Mouse (Mus musculus) left cerebral cortex, adult 9 months (tissue): ENCODE results near the gene Gm13276.
"Not testable (repeated sequence)": the region's sequence is repeated elsewhere in the genome, so short reads cannot be mapped to it uniquely, and the experiment has no call there.

Experiments used
- DNase-seq, 2 experiments: peaks; one replicate each; pipeline ENCODE4 v3.0.0; 2022; ENCODE audit warnings: low spot score in 2 of 2

Gene Gm13276

DNA sequence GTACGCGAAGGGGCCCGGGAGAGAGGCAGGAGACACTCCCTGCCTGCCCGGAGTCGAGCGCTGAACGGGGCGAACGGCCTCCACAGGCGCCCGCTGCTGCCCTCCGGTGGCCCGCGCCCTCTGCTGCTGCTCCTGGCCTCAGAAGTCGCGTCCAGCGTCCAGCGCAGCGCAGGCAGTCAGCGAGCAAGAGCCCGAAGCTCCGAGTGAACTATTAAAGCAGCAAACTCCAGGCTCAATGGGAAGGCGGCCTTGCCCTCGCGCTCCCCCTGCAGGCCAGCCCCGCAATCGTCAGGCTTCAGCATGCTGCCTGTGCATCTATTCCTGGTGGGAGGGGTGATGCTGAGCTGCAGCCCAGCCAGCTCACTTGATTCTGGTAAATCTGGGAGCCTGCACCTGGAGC is at the start of gene Gm13276:
TSS of gene Gm13276 (plus strand) at position 301 of the 400 bp plus-strand sequence.
- not testable (repeated sequence) for DNase-seq

DNA sequence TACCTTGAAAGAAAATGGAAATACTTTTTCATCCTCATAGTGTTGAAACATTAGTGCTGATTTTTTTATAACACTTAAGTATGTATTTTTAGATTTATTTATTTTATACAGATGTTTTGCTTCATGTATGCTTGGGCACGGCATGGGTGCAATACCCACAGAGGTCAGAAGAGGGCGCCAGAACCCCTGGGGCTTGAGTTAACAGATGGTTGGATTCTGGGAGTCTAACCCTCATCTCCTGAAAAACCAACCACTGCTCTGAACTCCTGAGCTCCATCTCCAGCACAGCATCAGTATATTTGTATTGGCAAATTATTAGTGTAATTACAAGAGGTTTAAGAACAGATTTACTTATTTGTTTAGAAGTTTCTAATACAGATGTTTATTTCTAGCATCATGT is 47.0 kb upstream of the Gm13276 start:
- peak in 1 of 2 experiments; percentile 62 for DNase-seq

DNA sequence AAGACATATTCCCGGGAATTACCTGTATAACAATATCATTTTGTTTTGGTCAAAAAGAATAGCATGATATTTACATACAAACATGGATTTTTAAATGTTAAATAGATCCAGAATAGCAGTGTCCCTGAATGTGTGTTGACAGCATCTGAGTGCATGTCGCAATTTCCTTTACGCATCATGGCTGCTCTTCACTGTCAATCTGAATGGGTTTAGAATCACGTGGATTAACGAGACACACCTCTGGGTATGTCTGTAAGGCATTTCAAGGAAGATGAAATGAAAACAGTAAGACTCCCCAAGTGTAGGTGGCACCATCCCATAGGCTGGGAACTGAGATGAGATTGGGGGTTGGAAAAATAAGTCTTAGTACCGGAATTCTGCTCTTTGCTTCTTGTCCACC is 46.5 kb upstream of the Gm13276 start:
- DNase-seq, result no peak

DNA sequence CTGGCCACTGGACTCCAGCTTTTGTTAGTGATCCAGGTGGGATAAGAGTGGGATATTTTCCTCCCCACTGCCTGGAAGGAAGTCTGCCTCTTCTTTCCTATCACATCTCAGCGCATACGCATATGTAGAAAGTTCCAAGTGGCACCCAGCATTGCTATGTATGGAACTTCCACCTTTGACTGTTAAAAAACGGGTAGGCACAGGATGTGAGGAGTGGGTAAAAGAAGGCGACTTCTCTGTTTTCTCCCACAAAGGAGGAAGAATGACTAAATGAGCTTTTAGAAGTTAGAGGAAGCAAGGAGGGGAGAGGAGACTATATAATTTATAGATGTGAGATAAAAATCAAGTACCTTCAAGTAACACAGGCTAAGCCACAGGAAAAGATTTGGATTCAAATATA is 44.1 kb upstream of the Gm13276 start:
- no peak for DNase-seq

DNA sequence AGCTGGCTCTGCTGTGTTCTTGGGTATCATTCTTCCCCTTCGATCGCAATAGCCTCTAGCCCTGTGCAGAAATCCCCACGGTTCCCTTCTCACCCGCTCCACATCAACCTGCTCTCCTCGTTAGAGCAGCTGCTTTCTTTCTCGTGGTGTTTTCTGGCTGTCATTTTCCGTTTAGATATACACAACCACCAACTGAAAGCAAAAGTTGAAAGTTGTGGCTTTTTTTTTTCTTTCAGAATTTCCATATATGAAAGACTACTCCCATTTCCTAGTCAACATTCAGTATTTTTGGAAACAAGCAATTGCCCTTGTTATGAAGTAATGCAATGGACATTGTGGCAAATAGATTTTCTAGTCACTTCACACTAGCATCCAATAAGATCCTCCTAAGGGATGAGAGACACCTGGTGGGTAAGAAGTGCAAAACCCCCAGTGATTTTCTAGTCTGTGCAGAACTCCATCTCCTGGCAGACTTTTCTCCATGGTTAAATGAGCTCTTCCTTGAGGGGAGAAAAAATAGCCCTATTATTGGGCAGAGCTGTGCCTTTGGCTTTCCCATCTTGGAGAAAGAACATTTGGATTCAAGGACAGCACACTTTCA is 42.6 kb upstream of the Gm13276 start:
- DNase-seq, result no peak

DNA sequence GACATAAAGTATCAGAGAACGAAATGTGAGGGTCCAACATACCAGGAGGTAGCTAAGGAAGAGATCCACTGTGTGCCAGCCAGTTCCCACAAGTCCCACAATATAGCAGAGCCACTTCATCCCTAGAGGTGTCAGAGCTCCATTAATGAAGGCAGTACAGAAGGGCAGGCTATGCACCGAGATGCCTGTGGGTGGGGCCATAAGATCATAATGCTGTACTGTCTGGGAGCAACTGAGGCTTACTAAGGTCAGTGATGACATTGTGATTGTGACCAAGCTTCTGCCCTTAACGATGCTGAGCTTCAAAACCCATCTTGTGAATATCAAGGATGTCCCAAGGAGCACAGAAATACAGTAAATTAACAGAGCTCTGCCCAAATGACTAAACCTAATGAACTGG is 41.3 kb upstream of the Gm13276 start:
- DNase-seq, result no peak

DNA sequence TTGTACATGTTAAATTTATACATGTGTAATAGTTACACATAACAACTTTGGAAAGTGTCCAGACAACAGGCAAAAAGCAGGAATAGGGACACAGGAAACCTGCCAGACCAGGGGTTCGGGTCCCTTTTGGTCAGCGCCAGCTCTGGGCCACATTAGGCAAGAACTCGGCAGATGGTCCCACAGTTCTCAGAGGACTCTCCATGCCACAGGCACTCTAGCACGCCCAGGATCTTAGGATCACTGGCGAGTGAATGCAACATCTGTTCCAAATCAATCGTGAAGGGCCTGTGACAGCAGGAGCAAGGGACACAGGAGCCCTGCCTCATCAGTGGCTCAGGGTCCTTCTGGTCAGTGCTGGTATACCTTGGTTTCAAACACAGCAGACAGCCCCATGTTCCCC is 35.6 kb upstream of the Gm13276 start:
- no peak for DNase-seq

DNA sequence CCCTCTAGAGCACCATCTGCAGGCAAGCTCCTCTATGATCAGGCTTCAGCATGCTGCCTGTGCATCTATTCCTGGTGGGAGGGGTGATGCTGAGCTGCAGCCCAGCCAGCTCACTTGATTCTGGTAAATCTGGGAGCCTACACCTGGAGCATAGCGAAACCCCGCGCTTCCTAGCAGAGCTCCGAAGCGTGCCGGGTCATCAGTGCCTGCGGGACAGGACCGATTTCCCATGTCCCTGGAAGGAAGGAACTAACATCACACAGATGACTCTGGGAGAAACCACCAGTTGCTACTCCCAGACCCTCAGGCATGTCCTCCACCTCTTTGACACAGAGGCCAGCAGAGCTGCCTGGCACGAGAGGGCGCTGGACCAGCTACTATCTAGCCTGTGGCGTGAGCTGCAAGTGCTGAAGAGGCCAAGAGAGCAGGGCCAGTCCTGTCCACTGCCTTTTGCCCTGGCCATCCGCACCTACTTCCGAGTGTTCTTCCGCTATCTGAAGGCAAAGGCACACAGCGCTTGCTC is 30.6 kb upstream of the Gm13276 start, which contains the start of gene Gm13271:
TSS of gene Gm13271 (plus strand) at position 51 of the 523 bp plus-strand sequence.
- DNase-seq, result peak; percentile 72 to 76

DNA sequence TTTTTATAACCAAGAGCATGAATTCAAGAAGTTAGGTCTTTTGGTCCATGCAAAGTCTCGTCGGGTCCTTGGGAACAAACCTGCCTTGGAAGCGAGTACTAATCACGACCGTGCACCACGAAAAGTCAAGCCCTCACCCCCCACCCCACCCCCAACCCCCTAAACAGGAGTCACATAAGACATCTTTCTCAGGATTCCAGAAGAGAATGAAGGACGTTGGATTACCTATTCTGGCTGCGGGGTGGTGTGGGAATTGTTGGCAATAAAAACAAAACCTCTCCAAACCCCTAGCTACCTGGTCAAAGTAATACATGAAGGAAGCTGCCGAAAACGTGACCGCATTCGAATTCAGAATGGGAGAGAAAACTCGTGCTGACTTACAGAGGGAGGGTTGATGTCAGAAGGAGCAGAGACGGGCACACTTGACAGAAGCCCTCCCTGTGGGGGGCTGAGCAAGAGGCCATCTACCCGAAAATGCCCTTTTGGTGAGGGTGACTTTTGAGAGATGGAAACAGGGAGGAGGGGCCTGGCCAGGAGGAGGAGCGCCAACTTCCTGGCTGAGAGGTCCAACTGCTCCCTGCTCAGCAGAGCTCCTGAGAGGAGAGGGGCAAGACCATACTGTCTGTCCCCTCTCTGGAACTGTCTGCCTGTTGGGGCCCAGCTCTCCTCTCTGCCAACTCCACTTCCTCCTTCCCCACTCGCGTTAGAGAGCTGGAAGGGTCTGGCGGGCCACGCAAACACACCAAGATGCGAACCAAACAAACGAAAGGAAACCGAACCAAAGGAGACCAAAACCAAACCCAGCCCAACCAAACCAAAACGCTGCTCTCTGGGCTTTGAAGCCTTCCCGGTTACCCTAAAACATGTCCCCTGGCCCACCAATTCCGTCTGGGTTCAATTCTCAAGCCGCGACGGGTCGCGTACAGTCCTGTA is 28.7 kb upstream of the Gm13276 start:
- not testable (repeated sequence) for DNase-seq

DNA sequence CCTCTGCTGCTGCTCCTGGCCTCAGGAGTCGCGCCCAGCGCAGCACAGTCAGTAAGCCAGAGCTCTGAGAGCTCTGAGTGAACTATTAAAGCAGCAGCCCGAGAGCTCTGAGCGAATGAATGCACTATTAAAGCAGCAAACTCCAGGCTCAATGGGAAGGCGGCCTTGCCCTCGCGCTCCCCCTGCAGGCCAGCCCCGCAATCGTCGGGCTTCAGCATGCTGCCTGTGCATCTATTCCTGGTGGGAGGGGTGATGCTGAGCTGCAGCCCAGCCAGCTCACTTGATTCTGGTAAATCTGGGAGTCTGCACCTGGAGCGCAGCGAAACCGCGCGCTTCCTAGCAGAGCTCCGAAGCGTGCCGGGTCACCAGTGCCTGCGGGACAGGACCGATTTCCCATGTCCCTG is 27.9 kb upstream of the Gm13276 start:
- peak; percentile 87 to 96 for DNase-seq

DNA sequence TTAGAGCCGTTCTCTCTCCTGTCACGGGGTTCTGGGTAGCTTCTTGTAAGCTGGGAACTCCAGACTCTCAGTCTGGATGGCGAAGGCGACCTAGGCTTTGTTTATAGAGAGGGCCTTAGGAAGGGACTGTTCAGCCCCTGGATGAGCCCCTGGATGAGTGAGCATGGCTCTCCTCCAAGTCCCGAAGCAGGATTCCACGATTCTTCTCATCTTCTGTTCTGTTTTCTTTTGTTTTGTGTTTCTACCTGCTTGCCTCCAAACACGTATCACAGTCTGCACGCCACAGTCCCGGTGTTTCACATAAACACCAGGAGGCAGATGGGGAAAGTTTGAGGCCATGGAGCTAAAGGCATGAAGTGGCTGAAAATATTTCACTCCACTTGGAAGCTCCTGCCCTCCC is 26.8 kb upstream of the Gm13276 start:
- peak in 1 of 2 experiments; percentile 21 for DNase-seq

DNA sequence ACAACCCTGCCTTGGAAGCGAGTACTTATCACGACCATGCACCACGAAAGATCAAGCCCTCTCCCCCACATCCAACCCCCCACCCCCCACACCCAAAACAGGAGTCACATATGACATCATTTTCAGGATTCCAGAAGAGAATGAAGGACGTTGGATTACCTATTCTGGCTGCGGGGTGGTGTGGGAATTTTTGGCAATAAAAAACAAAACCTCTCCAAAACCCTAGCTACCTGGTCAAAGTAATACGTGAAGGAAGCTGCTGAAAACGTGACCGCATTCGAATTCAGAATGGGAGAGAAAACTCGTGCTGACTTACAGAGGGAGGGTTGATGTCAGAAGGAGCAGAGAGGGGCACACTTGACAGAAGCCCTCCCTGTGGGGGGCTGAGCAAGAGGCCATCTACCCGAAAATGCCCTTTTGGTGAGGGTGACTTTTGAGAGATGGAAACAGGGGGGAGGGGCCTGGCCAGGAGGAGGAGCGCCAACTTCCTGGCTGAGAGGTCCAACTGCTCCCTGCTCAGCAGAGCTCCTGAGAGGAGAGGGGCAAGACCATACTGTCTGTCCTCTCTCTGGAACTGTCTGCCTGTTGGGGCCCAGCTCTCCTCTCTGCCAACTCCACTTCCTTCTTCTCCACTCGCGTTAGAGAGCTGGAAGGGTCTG is 25.8 kb upstream of the Gm13276 start, which contains the start of gene Gm13283:
TSS of gene Gm13283 (plus strand) at position 510 of the 659 bp plus-strand sequence.
- DNase-seq, result peak in 1 of 2 experiments; percentile 57

DNA sequence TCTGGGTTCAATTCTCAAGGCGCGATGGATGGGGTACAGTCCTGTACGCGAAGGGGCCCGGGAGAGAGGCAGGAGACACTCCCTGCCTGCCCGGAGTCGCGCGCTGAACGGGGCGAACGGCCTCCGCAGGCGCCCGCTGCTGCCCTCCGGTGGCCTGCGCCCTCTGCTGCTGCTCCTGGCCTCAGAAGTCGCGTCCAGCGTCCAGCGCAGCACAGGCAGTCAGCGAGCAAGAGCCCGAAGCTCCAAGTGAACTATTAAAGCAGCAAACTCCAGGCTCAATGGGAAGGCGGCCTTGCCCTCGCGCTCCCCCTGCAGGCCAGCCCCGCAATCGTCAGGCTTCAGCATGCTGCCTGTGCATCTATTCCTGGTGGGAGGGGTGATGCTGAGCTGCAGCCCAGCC is 25.1 kb upstream of the Gm13276 start:
- peak in 1 of 2 experiments; percentile 59 for DNase-seq

DNA sequence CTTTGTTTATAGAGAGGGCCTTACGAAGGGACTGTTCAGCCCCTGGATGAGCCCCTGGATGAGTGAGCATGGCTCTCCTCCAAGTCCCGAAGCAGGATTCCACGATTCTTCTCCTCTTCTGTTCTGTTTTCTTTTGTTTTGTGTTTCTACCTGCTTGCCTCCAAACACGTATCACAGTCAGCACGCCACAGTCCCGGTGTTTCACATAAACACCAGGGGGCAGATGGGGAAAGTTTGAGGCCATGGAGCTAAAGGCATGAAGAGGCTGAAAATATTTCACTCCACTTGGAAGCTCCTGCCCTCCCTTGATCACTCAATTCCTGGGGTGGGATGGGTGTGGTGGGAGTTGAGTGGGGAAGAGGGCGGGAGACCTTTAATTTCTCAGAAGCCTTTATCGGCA is 23.7 kb upstream of the Gm13276 start:
- peak; percentile 64 to 71 for DNase-seq

DNA sequence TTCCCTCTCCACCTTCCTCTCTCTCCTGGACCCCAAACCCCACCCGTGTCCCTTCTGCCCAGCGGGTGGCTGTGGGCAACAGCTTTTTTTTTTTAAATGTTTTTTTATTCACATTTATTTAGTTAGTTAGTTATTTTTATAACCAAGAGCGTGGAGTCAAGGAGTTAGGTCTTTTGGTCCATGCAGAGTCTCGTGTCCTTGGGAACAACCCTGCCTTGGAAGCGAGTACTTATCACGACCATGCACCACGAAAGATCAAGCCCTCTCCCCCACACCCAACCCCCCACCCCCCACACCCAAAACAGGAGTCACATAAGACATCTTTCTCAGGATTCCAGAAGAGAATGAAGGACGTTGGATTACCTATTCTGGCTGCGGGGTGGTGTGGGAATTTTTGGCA is 23.2 kb upstream of the Gm13276 start:
- not testable (repeated sequence) for DNase-seq

DNA sequence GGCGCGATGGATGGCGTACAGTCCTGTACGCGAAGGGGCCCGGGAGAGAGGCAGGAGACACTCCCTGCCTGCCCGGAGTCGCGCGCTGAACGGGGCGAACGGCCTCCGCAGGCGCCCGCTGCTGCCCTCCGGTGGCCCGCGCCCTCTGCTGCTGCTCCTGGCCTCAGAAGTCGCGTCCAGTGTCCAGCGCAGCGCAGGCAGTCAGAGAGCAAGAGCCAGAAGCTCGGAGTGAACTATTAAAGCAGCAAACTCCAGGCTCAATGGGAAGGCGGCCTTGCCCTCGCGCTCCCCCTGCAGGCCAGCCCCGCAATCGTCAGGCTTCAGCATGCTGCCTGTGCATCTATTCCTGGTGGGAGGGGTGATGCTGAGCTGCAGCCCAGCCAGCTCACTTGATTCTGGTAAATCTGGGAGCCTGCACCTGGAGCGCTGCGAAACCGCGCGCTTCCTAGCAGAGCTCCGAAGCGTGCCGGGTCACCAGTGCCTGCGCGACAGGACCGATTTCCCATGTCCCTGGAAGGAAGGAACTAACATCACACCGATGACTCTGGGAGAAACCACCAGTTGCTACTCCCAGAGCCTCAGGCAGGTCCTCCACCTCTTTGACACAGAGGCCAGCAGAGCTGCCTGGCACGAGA is 22.0 kb upstream of the Gm13276 start:
- peak in 1 of 2 experiments; percentile 26 for DNase-seq

DNA sequence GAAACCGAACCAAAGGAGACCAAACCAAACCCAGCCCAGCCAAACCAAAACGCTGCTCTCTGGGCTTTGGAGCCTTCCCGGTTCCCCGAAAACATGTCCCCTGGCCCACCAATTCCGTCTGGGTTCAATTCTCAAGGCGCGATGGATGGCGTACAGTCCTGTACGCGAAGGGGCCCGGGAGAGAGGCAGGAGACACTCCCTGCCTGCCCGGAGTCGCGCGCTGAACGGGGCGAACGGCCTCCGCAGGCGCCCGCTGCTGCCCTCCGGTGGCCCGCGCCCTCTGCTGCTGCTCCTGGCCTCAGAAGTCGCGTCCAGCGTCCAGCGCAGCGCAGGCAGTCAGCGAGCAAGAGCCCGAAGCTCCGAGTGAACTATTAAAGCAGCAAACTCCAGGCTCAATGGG is 12.0 kb upstream of the Gm13276 start, which contains the start of gene Gm13290:
TSS of gene Gm13290 (plus strand) at position 301 of the 400 bp plus-strand sequence.
- DNase-seq, result not testable (repeated sequence)

DNA sequence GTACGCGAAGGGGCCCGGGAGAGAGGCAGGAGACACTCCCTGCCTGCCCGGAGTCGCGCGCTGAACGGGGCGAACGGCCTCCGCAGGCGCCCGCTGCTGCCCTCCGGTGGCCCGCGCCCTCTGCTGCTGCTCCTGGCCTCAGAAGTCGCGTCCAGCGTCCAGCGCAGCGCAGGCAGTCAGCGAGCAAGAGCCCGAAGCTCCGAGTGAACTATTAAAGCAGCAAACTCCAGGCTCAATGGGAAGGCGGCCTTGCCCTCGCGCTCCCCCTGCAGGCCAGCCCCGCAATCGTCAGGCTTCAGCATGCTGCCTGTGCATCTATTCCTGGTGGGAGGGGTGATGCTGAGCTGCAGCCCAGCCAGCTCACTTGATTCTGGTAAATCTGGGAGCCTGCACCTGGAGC is 8.9 kb upstream of the Gm13276 start, which contains the start of gene Gm13289:
TSS of gene Gm13289 (plus strand) at position 301 of the 400 bp plus-strand sequence.
- DNase-seq, result not testable (repeated sequence)

DNA sequence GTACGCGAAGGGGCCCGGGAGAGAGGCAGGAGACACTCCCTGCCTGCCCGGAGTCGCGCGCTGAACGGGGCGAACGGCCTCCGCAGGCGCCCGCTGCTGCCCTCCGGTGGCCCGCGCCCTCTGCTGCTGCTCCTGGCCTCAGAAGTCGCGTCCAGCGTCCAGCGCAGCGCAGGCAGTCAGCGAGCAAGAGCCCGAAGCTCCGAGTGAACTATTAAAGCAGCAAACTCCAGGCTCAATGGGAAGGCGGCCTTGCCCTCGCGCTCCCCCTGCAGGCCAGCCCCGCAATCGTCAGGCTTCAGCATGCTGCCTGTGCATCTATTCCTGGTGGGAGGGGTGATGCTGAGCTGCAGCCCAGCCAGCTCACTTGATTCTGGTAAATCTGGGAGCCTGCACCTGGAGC is 6.0 kb upstream of the Gm13276 start, which contains the start of gene Gm13272:
TSS of gene Gm13272 (plus strand) at position 301 of the 400 bp plus-strand sequence.
- DNase-seq, result not testable (repeated sequence)

DNA sequence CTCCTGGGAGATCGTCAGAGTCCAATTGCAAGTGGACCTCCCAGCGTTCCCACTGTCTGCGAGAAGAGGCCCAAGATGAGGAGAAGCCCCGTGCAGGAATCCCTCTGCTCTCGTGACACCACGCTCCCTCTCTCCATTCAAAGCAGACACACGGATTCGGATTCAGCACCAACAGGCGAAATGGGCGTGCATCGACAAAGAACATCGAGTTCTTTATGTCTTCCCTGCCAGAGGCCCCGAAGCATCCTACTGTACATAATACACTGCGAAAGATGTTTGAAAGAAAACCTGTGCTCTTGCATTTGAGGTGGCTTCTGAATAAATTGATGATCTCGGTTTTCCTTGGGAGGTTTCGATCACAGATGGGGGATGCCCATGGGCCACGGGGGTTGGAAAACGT is 5.2 kb upstream of the Gm13276 start:
- DNase-seq, result not testable (repeated sequence)

DNA sequence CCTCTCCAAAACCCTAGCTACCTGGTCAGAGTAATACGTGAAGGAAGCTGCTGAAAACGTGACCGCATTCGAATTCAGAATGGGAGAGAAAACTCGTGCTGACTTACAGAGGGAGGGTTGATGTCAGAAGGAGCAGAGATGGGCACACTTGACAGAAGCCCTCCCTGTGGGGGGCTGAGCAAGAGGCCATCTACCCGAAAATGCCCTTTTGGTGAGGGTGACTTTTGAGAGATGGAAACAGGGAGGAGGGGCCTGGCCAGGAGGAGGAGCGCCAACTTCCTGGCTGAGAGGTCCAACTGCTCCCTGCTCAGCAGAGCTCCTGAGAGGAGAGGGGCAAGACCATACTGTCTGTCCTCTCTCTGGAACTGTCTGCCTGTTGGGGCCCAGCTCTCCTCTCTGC is 3.7 kb upstream of the Gm13276 start, which contains the start of gene Ifnz:
TSS of gene Ifnz (plus strand) at position 301 of the 400 bp plus-strand sequence.
- not testable (repeated sequence) for DNase-seq
